Mouse (Mus musculus) limb, embryonic 15.5 days (tissue): ENCODE measurements around the gene Crip2. TPM values are rescaled to one million over a fixed set of nuclear protein-coding genes. Genes with fewer than 3 reads are reported as not detected.

Source experiments
- ATAC-seq: fragments of 200-750 bp; cut with Nextera tagmentation; 2 replicates; pipeline ENCODE4 v1.8.0; 2017; ENCODE audit warnings: low read depth, moderate TSS enrichment; ENCODE audit not compliant: insufficient number of reproducible peaks, low FRiP score, low TSS enrichment
- H3K27ac ChIP-seq: fragments of 300-500 bp; sonication (generic); 2 replicates; pipeline ENCODE4 v1.5.1; 2015; ENCODE audit warnings: moderate library complexity, mild to moderate bottlenecking, inconsistent platforms
- H3K27me3 ChIP-seq: fragments of 300-500 bp; sonication (generic); 2 replicates; pipeline ENCODE4 v1.6.1; 2015; ENCODE audit warnings: inconsistent platforms
- H3K36me3 ChIP-seq: fragments of 300-500 bp; sonication (generic); 2 replicates; pipeline ENCODE4 v1.6.1; 2015; ENCODE audit warnings: inconsistent platforms
- H3K4me1 ChIP-seq: fragments of 300-500 bp; sonication (generic); 2 replicates; pipeline ENCODE4 v1.6.1; 2015; ENCODE audit warnings: inconsistent platforms
- H3K4me2 ChIP-seq: fragments of 300-500 bp; sonication (generic); 2 replicates; pipeline ENCODE4 v1.6.1; 2015; ENCODE audit warnings: mild to moderate bottlenecking, inconsistent platforms
- H3K4me3 ChIP-seq: fragments of 300-500 bp; sonication (generic); 2 replicates; pipeline ENCODE4 v1.5.1; 2015; ENCODE audit warnings: mild to moderate bottlenecking, inconsistent platforms
- H3K9ac ChIP-seq: fragments of 300-500 bp; sonication (generic); 2 replicates; pipeline ENCODE4 v1.6.1; 2015; ENCODE audit warnings: inconsistent platforms
- H3K9me3 ChIP-seq: fragments of 300-500 bp; sonication (generic); 2 replicates; pipeline ENCODE4 v1.6.1; 2016; ENCODE audit warnings: inconsistent platforms
- WGBS: fragments of 180-500 bp; shearing (Covaris S2); methylation state at CpG from one replicate; pipeline ENCODE4 v1.1.7; 2015; 5-methylcytosine and 5-hydroxymethylcytosine counted together
- polyA plus RNA-seq: library from polyadenylated mRNA; unstranded; fragments of >200 nt; fragmentation: Nextera tagmentation; extraction: Ambion mirVana; gene quantifications from 2 replicates; pipeline ENCODE4 v1.2.1, GENCODE M21; 2015

Gene Crip2
- polyA plus RNA-seq, 1 experiment from 2014 or later: 113 TPM

GRCm38 (mm10) chr12:113133861-113134403 lies 6.1 kb upstream of the Crip2 start:
- H3K4me2 ChIP-seq: no peak overlapping the region
- H3K36me3 ChIP-seq: peaks cover 99% of the 10 kb centered on the region
- no peak for ATAC-seq
- H3K4me1 ChIP-seq: 0 out of 2 replicates have a peak, but pooled peaks cover 9% of the 10 kb centered on the region
- WGBS: 64% methylated on average over 5 of the region's 5 CpGs
- H3K9me3 ChIP-seq: no peaks in the 10 kb centered on the region
- no peak overlapping the region for H3K4me3 ChIP-seq
- H3K27me3 ChIP-seq: no peaks in the 10 kb centered on the region
- H3K9ac ChIP-seq: no peak overlapping the region
- no peak overlapping the region for H3K27ac ChIP-seq

GRCm38 (mm10) chr12:113134502-113134901 lies 5.5 kb upstream of the Crip2 start:
- no peaks in the 10 kb centered on the region for H3K9me3 ChIP-seq
- H3K9ac ChIP-seq: no peak overlapping the region
- H3K36me3 ChIP-seq: peaks cover 93% of the 10 kb centered on the region
- ATAC-seq: no peak
- no peak overlapping the region for H3K4me3 ChIP-seq
- WGBS: 91% methylated on average over 4 of the region's 4 CpGs
- peaks cover 14% of the 10 kb centered on the region for H3K4me1 ChIP-seq
- no peaks in the 10 kb centered on the region for H3K27me3 ChIP-seq
- H3K4me2 ChIP-seq: no peak overlapping the region
- H3K27ac ChIP-seq: no peak overlapping the region

GRCm38 (mm10) chr12:113135401-113135800 lies 4.6 kb upstream of the Crip2 start:
- no peak for ATAC-seq
- WGBS: 80% methylated on average over 7 of the region's 7 CpGs
- Histone ChIP-seq H3K4me3 (no peak overlapping the region), H3K9ac (no peak overlapping the region), H3K4me2 (no peak overlapping the region), H3K9me3 (no peaks in the 10 kb centered on the region), H3K4me1 (peaks cover 23% of the 10 kb centered on the region), H3K36me3 (peaks cover 84% of the 10 kb centered on the region), H3K27me3 (peaks cover 4% of the 10 kb centered on the region), H3K27ac (no peak overlapping the region)

- WGBS: 81% methylated on average over 17 of the region's 17 CpGs
- Histone ChIP-seq H3K36me3 (peaks cover 73% of the 10 kb centered on the region), H3K9ac (no peak overlapping the region), H3K4me3 (no peak overlapping the region), H3K4me1 (peaks cover 33% of the 10 kb centered on the region), H3K27me3 (peaks cover 16% of the 10 kb centered on the region), H3K9me3 (no peaks in the 10 kb centered on the region), H3K4me2 (no peak overlapping the region), H3K27ac (no peak overlapping the region)
- ATAC-seq: no peak
Observed at GRCm38 (mm10) chr12:113136492-113137020, 3.5 kb upstream of the Crip2 start.

- Histone ChIP-seq H3K9ac (no peak overlapping the region), H3K4me1 (peaks cover 42% of the 10 kb centered on the region), H3K27ac (no peak overlapping the region), H3K27me3 (peaks cover 26% of the 10 kb centered on the region), H3K4me2 (no peak overlapping the region), H3K36me3 (peaks cover 63% of the 10 kb centered on the region), H3K4me3 (no peak overlapping the region), H3K9me3 (no peaks in the 10 kb centered on the region)
- WGBS: 83% methylated on average over 18 of the region's 18 CpGs
- no peak for ATAC-seq
Observed at GRCm38 (mm10) chr12:113137260-113138213, 2.5 kb upstream of the Crip2 start.

- H3K4me2 ChIP-seq: no peak overlapping the region
- peaks cover 33% of the 10 kb centered on the region for H3K27me3 ChIP-seq
- no peak for ATAC-seq
- no peak overlapping the region for H3K4me3 ChIP-seq
- H3K36me3 ChIP-seq: peaks cover 55% of the 10 kb centered on the region
- H3K4me1 ChIP-seq: peaks cover 43% of the 10 kb centered on the region
- no peaks in the 10 kb centered on the region for H3K9me3 ChIP-seq
- no peak overlapping the region for H3K9ac ChIP-seq
- no peak overlapping the region for H3K27ac ChIP-seq
- 70% methylated on average over 6 of the region's 6 CpGs for WGBS
Observed at GRCm38 (mm10) chr12:113138291-113138690, 1.7 kb upstream of the Crip2 start.

GRCm38 (mm10) chr12:113138901-113139864 lies 853 bp upstream of the Crip2 start:
- Histone ChIP-seq H3K27ac (peak overlapping the region; percentile 57), H3K27me3 (peaks cover 40% of the 10 kb centered on the region), H3K4me1 (peaks cover 45% of the 10 kb centered on the region), H3K4me2 (peak overlapping the region; percentile 85), H3K4me3 (peak overlapping the region; percentile 54), H3K9me3 (no peaks in the 10 kb centered on the region), H3K9ac (no peak overlapping the region), H3K36me3 (peaks cover 46% of the 10 kb centered on the region)
- WGBS: 39% methylated on average over 11 of the region's 11 CpGs
- ATAC-seq: no peak

GRCm38 (mm10) chr12:113140616-113141411 lies 778 bp downstream of the Crip2 start:
- H3K4me1 ChIP-seq: peaks cover 46% of the 10 kb centered on the region
- no peak for ATAC-seq

GRCm38 (mm10) chr12:113141531-113141973 lies 1.5 kb downstream of the Crip2 start:
- Histone ChIP-seq H3K27ac (peak overlapping the region; percentile 58), H3K27me3 (peaks cover 44% of the 10 kb centered on the region), H3K4me3 (peak overlapping the region; percentile 54), H3K36me3 (peaks cover 23% of the 10 kb centered on the region), H3K4me2 (peak overlapping the region; percentile 85), H3K9ac (no peak overlapping the region), H3K4me1 (peaks cover 53% of the 10 kb centered on the region), H3K9me3 (no peaks in the 10 kb centered on the region)
- WGBS: 57% methylated on average over 8 of the region's 8 CpGs
- no peak for ATAC-seq

More at GRCm38 (mm10) chr12:113140616-113141411, 778 bp downstream of the Crip2 start:
- peak overlapping the region; percentile 85 for H3K4me2 ChIP-seq
- H3K4me3 ChIP-seq: peak overlapping the region; percentile 54
- 4% methylated on average over 49 of the region's 49 CpGs for WGBS
- H3K9me3 ChIP-seq: no peaks in the 10 kb centered on the region
- peaks cover 44% of the 10 kb centered on the region for H3K27me3 ChIP-seq
- 0 out of 2 replicates have a peak overlapping the region, but pooled peaks have one; percentile 58 for H3K27ac ChIP-seq
- peak overlapping the region; percentile 28; the same call in 1 of the 2 replicates for H3K9ac ChIP-seq
- peaks cover 30% of the 10 kb centered on the region for H3K36me3 ChIP-seq

GRCm38 (mm10) chr12:113142021-113142975 lies 2.3 kb downstream of the Crip2 start:
- H3K4me2 ChIP-seq: peak overlapping the region; percentile 85
- H3K27ac ChIP-seq: peak overlapping the region; percentile 58
- H3K27me3 ChIP-seq: peaks cover 51% of the 10 kb centered on the region
- WGBS: 16% methylated on average over 15 of the region's 15 CpGs
- ATAC-seq: peak; percentile 15
- H3K36me3 ChIP-seq: peaks cover 15% of the 10 kb centered on the region
- H3K4me3 ChIP-seq: peak overlapping the region; percentile 54
- H3K9ac ChIP-seq: no peak overlapping the region
- peaks cover 59% of the 10 kb centered on the region for H3K4me1 ChIP-seq
- no peaks in the 10 kb centered on the region for H3K9me3 ChIP-seq
